Comparison of ENCODE assay signal across 31 mouse cellular contexts in the genomic region with DNA sequence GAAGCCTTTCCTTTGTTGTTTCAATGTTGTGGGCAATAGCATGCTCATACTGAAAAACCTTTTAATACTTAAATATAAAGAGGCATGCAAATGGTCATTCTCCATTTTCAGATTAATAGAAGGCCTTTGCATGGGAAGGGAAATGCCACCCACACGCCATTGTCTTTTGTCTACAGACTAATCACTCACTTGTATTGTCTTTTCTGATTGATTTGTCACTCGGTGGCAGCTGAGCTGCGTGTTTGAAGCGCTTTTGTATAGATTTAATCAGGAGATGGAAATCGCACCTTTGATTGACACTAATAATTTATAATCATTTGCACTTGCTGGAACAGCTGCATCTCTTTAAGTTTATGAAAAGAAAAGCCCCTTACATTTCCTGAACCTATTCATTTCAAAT.
DNase-seq lines count a peak whose midpoint lies in the region; ATAC-seq lines count a peak whose summit lies in the region.
"Had no signal": no experiment of that assay in that cellular context is flagged by ENCODE, and none has a peak within 500 bp of the region (broad histone marks: within the 10 kb centered on the region; RNA-seq: fewer than 3 reads in every experiment).

No protein-coding gene starts in this region.

- DNase-seq in embryonic facial prominence, embryonic 11.5 days (ENCODE audit: low spot score), result peak; percentile 23
- no peak for DNase-seq in embryonic facial prominence, embryonic 10.5 days (ENCODE audit: low spot score)
- DNase-seq in mesoderm, embryonic 11.5 days (ENCODE audit: low read depth, low spot score), result peak; percentile 18
- no peak for DNase-seq in left cerebral cortex, postnatal 25 days (ENCODE audit: low spot score in 2 of 2)
- DNase-seq: adrenal gland, postnatal 10 days; cerebellum, adult 11 months; cerebellum, adult 9-10 months; cerebellum, postnatal 36 days; heart, adult 2 months; heart, postnatal 14 days; kidney, adult 9 months; kidney, postnatal 14 days; lung, embryonic 14.5 days; lung, postnatal 14 days; right cerebral cortex, postnatal 25 days; spleen, adult 18-20 months; thymus, adult 18-20 months; thymus, postnatal 36 days had no signal

- 53% methylated on average over 5 of the region's 5 CpGs for whole genome bisulfite sequencing in embryonic facial prominence, embryonic 11.5 days
- WGBS in embryonic facial prominence, embryonic 10.5 days, result 59% methylated on average over 5 of the region's 5 CpGs
- 26% methylated on average over 5 of the region's 5 CpGs for WGBS in midbrain, embryonic 12.5 days
- WGBS in midbrain, embryonic 13.5 days, result 12% methylated on average over 5 of the region's 5 CpGs
- 17% methylated on average over 5 of the region's 5 CpGs for WGBS in forebrain, embryonic 13.5 days
- 83% methylated on average over 5 of the region's 5 CpGs for WGBS in kidney, embryonic 14.5 days

- H3K9me3 ChIP-seq in embryonic facial prominence, embryonic 11.5 days (replicated peaks; ENCODE audit: control insufficient read depth, low read length), result no peaks in the 10 kb centered on the region
- H3K9me3 ChIP-seq in embryonic facial prominence, embryonic 10.5 days, result no peaks in the 10 kb centered on the region
- H3K9me3 ChIP-seq in midbrain, embryonic 12.5 days, result no peaks in the 10 kb centered on the region
- H3K9me3 ChIP-seq in midbrain, embryonic 13.5 days, result no peaks in the 10 kb centered on the region
- H3K9me3 ChIP-seq in forebrain, embryonic 13.5 days (replicated peaks), result no peaks in the 10 kb centered on the region
- H3K9me3 ChIP-seq in kidney, embryonic 14.5 days (ENCODE audit: control insufficient read depth, low read length), result no peaks in the 10 kb centered on the region
- H3K9me3 ChIP-seq: embryonic facial prominence, embryonic 12.5 days; hindbrain, embryonic 13.5 days; limb, embryonic 12.5 days; liver, embryonic 15.5 days; midbrain, embryonic 10.5 days; neural tube, embryonic 13.5 days had no signal

- H3K4me1 ChIP-seq in embryonic facial prominence, embryonic 11.5 days (ENCODE audit: control insufficient read depth, insufficient read depth, low read length), result no peaks in the 10 kb centered on the region
- no peaks in the 10 kb centered on the region for H3K4me1 ChIP-seq in embryonic facial prominence, embryonic 10.5 days
- no peaks in the 10 kb centered on the region; the same call in 1 of the 2 replicates for H3K4me1 ChIP-seq in midbrain, embryonic 12.5 days
- peaks cover 4% of the 10 kb centered on the region for H3K4me1 ChIP-seq in midbrain, embryonic 13.5 days (replicated peaks)
- H3K4me1 ChIP-seq in forebrain, embryonic 13.5 days, result no peaks in the 10 kb centered on the region
- no peaks in the 10 kb centered on the region for H3K4me1 ChIP-seq in kidney, embryonic 14.5 days (ENCODE audit: control insufficient read depth, insufficient read depth, low read length)
- H3K4me1 ChIP-seq: embryonic facial prominence, embryonic 12.5 days; hindbrain, embryonic 13.5 days; limb, embryonic 12.5 days; liver, embryonic 15.5 days had no signal

- ATAC-seq in embryonic facial prominence, embryonic 11.5 days (replicated peaks; ENCODE audit: insufficient number of reproducible peaks, low FRiP score, low TSS enrichment, low read depth), result no peak
- peak; percentile 56; the same call in 1 of the 2 replicates for ATAC-seq in midbrain, embryonic 12.5 days (ENCODE audit: low FRiP score, low read depth)
- ATAC-seq in midbrain, embryonic 13.5 days, result no peak
- peak; percentile 76 for ATAC-seq in forebrain, embryonic 13.5 days
- no peak for ATAC-seq in kidney, embryonic 14.5 days (ENCODE audit: low FRiP score, low TSS enrichment)
- ATAC-seq: intestine, postnatal 0 days; Patski had no signal

- H3K4me3 ChIP-seq in embryonic facial prominence, embryonic 11.5 days (ENCODE audit: low read depth, low read length), result no peak overlapping the region
- no peak overlapping the region for H3K4me3 ChIP-seq in embryonic facial prominence, embryonic 10.5 days
- H3K4me3 ChIP-seq in midbrain, embryonic 12.5 days, result no peak overlapping the region
- H3K4me3 ChIP-seq in midbrain, embryonic 13.5 days (replicated peaks), result no peak overlapping the region
- H3K4me3 ChIP-seq in forebrain, embryonic 13.5 days, result no peak overlapping the region
- no peak overlapping the region for H3K4me3 ChIP-seq in kidney, embryonic 14.5 days (ENCODE audit: low read length)
- H3K4me3 ChIP-seq: embryonic facial prominence, embryonic 12.5 days; heart, adult 2 months; hindbrain, embryonic 13.5 days; limb, embryonic 12.5 days; liver, embryonic 15.5 days; midbrain, embryonic 10.5 days; neural tube, embryonic 13.5 days had no signal

- no peaks in the 10 kb centered on the region for H3K27me3 ChIP-seq in embryonic facial prominence, embryonic 11.5 days (ENCODE audit: control insufficient read depth, insufficient read depth, low read length)
- no peaks in the 10 kb centered on the region for H3K27me3 ChIP-seq in embryonic facial prominence, embryonic 10.5 days (replicated peaks; ENCODE audit: low read depth, poor library complexity, severe bottlenecking)
- H3K27me3 ChIP-seq in midbrain, embryonic 12.5 days, result no peaks in the 10 kb centered on the region
- no peaks in the 10 kb centered on the region for H3K27me3 ChIP-seq in midbrain, embryonic 13.5 days
- H3K27me3 ChIP-seq in forebrain, embryonic 13.5 days, result no peaks in the 10 kb centered on the region
- no peaks in the 10 kb centered on the region for H3K27me3 ChIP-seq in kidney, embryonic 14.5 days (ENCODE audit: control insufficient read depth, insufficient read depth, low read length)
- H3K27me3 ChIP-seq: embryonic facial prominence, embryonic 12.5 days; hindbrain, embryonic 13.5 days; limb, embryonic 12.5 days; liver, embryonic 15.5 days; neural tube, embryonic 13.5 days; Patski had no signal

- H3K27ac ChIP-seq in embryonic facial prominence, embryonic 11.5 days (replicated peaks; ENCODE audit: low read depth, low read length), result no peak overlapping the region
- no peak overlapping the region for H3K27ac ChIP-seq in embryonic facial prominence, embryonic 10.5 days (replicated peaks)
- H3K27ac ChIP-seq in midbrain, embryonic 12.5 days (replicated peaks), result no peak overlapping the region
- no peak overlapping the region for H3K27ac ChIP-seq in midbrain, embryonic 13.5 days
- no peak overlapping the region for H3K27ac ChIP-seq in forebrain, embryonic 13.5 days
- H3K27ac ChIP-seq in kidney, embryonic 14.5 days (ENCODE audit: low read depth, low read length), result no peak overlapping the region
- H3K27ac ChIP-seq: embryonic facial prominence, embryonic 12.5 days; heart, adult 2 months; hindbrain, embryonic 13.5 days; limb, embryonic 12.5 days; liver, embryonic 15.5 days; midbrain, embryonic 10.5 days; neural tube, embryonic 13.5 days; stomach, postnatal 0 days had no signal

- H3K4me2 ChIP-seq in embryonic facial prominence, embryonic 11.5 days (ENCODE audit: low read depth, low read length), result no peak overlapping the region
- no peak overlapping the region for H3K4me2 ChIP-seq in midbrain, embryonic 12.5 days (replicated peaks)
- no peak overlapping the region for H3K4me2 ChIP-seq in midbrain, embryonic 13.5 days (replicated peaks)
- H3K4me2 ChIP-seq in forebrain, embryonic 13.5 days, result no peak overlapping the region
- no peak overlapping the region for H3K4me2 ChIP-seq in kidney, embryonic 14.5 days (replicated peaks; ENCODE audit: low read depth, low read length)
- H3K4me2 ChIP-seq: embryonic facial prominence, embryonic 12.5 days; hindbrain, embryonic 13.5 days; limb, embryonic 12.5 days; liver, embryonic 15.5 days; lung, embryonic 14.5 days; neural tube, embryonic 13.5 days had no signal

- H3K36me3 ChIP-seq in embryonic facial prominence, embryonic 11.5 days (replicated peaks; ENCODE audit: control insufficient read depth, insufficient read depth, low read depth, low read length), result no peaks in the 10 kb centered on the region
- H3K36me3 ChIP-seq in embryonic facial prominence, embryonic 10.5 days (replicated peaks), result no peaks in the 10 kb centered on the region
- no peaks in the 10 kb centered on the region for H3K36me3 ChIP-seq in midbrain, embryonic 12.5 days
- no peaks in the 10 kb centered on the region for H3K36me3 ChIP-seq in midbrain, embryonic 13.5 days
- H3K36me3 ChIP-seq in forebrain, embryonic 13.5 days (ENCODE audit: poor library complexity, severe bottlenecking), result no peaks in the 10 kb centered on the region
- H3K36me3 ChIP-seq in kidney, embryonic 14.5 days (ENCODE audit: control insufficient read depth, insufficient read depth, low read length), result no peaks in the 10 kb centered on the region
- H3K36me3 ChIP-seq: embryonic facial prominence, embryonic 12.5 days; hindbrain, embryonic 13.5 days; limb, embryonic 12.5 days; liver, embryonic 15.5 days; midbrain, embryonic 10.5 days; neural tube, embryonic 13.5 days had no signal

- intact Hi-C loops in left cerebral cortex, postnatal 25 days (cut with DNase I), result no loop called here

- H3K9ac ChIP-seq in embryonic facial prominence, embryonic 11.5 days (replicated peaks; ENCODE audit: low read length), result no peak overlapping the region
- H3K9ac ChIP-seq in midbrain, embryonic 12.5 days (replicated peaks), result no peak overlapping the region
- H3K9ac ChIP-seq in midbrain, embryonic 13.5 days (replicated peaks), result no peak overlapping the region
- no peak overlapping the region for H3K9ac ChIP-seq in forebrain, embryonic 13.5 days
- no peak overlapping the region for H3K9ac ChIP-seq in kidney, embryonic 14.5 days (ENCODE audit: low read depth, low read length)
- H3K9ac ChIP-seq: embryonic facial prominence, embryonic 12.5 days; hindbrain, embryonic 13.5 days; limb, embryonic 12.5 days; liver, embryonic 15.5 days; lung, embryonic 14.5 days; neural tube, embryonic 13.5 days had no signal

Comparison
In these comparisons a context has a peak if more than half of its experiments do, and no peak if none do; other contexts are left out.
1. ATAC-seq: peak in midbrain, embryonic 12.5 days (single experiment) and forebrain, embryonic 13.5 days (single experiment); none in embryonic facial prominence, embryonic 11.5 days (single experiment), midbrain, embryonic 13.5 days (single experiment) and kidney, embryonic 14.5 days (single experiment).
2. DNase-seq: peak in embryonic facial prominence, embryonic 11.5 days (single experiment) and mesoderm, embryonic 11.5 days (single experiment); none in embryonic facial prominence, embryonic 10.5 days (single experiment) and left cerebral cortex, postnatal 25 days (0 of 2).